Mouse (Mus musculus) brain, embryonic 18.5 days (tissue): ENCODE results near the gene Gm20479.

ENCODE experiments used
- DNase-seq: peaks from one replicate; pipeline ENCODE4 v3.0.0-alpha.2; 2012; ENCODE audit warnings: low read depth, low spot score

Gm20479 gene

GRCm38 (mm10) chr7:27334405-27334911 is 22.8 kb downstream of the Gm20479 start:
- no peak for DNase-seq

GRCm38 (mm10) chr7:27333316-27333941 is 23.8 kb downstream of the Gm20479 start:
- no peak for DNase-seq

- DNase-seq = no peak
These were observed 24.6 kb downstream of the Gm20479 start for GRCm38 (mm10) chr7:27332353-27333199.

- no peak for DNase-seq
These were observed 25.4 kb downstream of the Gm20479 start for GRCm38 (mm10) chr7:27331854-27332253.

- no peak for DNase-seq
These were observed 25.7 kb downstream of the Gm20479 start for GRCm38 (mm10) chr7:27331541-27331851.

- no peak for DNase-seq
These were observed 26.3 kb downstream of the Gm20479 start for GRCm38 (mm10) chr7:27330709-27331540.

- DNase-seq = no peak
These were observed 27.2 kb downstream of the Gm20479 start for GRCm38 (mm10) chr7:27329981-27330380.

GRCm38 (mm10) chr7:27329326-27329947 is 27.8 kb downstream of the Gm20479 start:
- DNase-seq = no peak

- no peak for DNase-seq
These were observed 28.6 kb downstream of the Gm20479 start for GRCm38 (mm10) chr7:27328648-27329047.

- no peak for DNase-seq
These were observed 29.1 kb downstream of the Gm20479 start for GRCm38 (mm10) chr7:27328161-27328560.

- DNase-seq = no peak
These were observed 29.7 kb downstream of the Gm20479 start for GRCm38 (mm10) chr7:27327500-27327899.

- no peak for DNase-seq
These were observed 30.9 kb downstream of the Gm20479 start for GRCm38 (mm10) chr7:27326101-27326880.

GRCm38 (mm10) chr7:27325697-27326096 is 31.5 kb downstream of the Gm20479 start:
- no peak for DNase-seq

GRCm38 (mm10) chr7:27324928-27325327 is 32.3 kb downstream of the Gm20479 start:
- no peak for DNase-seq

GRCm38 (mm10) chr7:27324161-27324560 is 33.1 kb downstream of the Gm20479 start:
- DNase-seq = no peak

GRCm38 (mm10) chr7:27323001-27323400 is 34.2 kb downstream of the Gm20479 start:
- DNase-seq = no peak

GRCm38 (mm10) chr7:27322291-27322690 is 34.9 kb downstream of the Gm20479 start:
- DNase-seq = no peak

- DNase-seq = no peak
These were observed 37.8 kb downstream of the Gm20479 start for GRCm38 (mm10) chr7:27319411-27319810.

- no peak for DNase-seq
These were observed 41.3 kb downstream of the Gm20479 start for GRCm38 (mm10) chr7:27315958-27316357.

GRCm38 (mm10) chr7:27314393-27314792 is 42.8 kb downstream of the Gm20479 start:
- no peak for DNase-seq
